Mouse (Mus musculus) urinary bladder, adult 18-20 months (tissue): Measurements from ENCODE around the gene Hhat.

ENCODE experiments used
- DNase-seq, 2 experiments: peaks; one replicate each; pipeline ENCODE4 v3.0.0; 2022; ENCODE audit warnings: low spot score in 2 of 2, mixed read lengths in 2 of 2

The Hhat gene

GRCm38 (mm10) chr1:192651981-192652605 lies 118.9 kb downstream of the Hhat start:
- DNase-seq, result no peak

- DNase-seq, result no peak
Measured at GRCm38 (mm10) chr1:192650586-192650985, 120.4 kb downstream of the Hhat start.

GRCm38 (mm10) chr1:192650023-192650422 lies 121.0 kb downstream of the Hhat start:
- no peak for DNase-seq

- no peak for DNase-seq
Measured at GRCm38 (mm10) chr1:192649233-192649632, 121.8 kb downstream of the Hhat start.

- DNase-seq, result no peak
Measured at GRCm38 (mm10) chr1:192647361-192647760, 123.7 kb downstream of the Hhat start.

DNA sequence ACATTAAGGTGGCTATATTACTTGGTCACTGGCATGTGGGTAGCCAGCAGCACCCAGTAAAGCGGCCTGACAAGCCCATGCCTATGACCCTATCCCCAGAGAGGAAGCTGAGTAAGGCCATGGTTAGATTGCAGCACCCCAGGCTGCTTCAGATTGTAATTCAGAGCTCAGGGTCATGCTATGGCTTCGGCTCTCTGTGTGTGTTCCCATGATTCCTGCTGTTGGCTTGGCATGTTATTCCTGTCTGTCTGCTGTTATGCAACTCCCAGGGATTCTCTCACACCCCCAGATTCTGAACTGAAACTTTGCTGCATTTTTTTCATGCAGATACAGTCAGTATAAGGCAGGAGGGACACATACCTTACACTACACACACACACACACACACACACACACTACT lies 128.9 kb downstream of the Hhat start:
- no peak for DNase-seq

DNA sequence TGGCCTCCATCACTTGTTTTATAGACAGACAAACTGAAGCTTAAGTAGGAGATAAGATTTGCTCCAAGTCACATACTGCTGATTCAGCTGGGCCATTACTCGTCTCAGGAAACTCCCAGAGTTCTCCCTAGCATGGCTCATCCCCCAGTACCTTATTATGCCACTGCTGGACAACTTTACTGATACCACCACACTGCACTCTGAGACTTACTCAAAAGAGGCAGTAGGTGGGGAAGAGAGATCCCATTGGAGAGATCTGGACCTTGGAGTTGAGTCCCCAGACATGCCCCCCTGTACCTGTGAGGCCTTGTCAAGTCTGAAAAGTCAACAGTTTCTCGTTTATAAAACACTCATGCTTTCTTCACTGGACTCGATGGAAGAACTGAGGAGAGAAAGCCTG lies 131.8 kb downstream of the Hhat start:
- no peak for DNase-seq

GRCm38 (mm10) chr1:192621843-192622242 lies 149.2 kb downstream of the Hhat start:
- no peak for DNase-seq

- DNase-seq, result no peak
Measured at GRCm38 (mm10) chr1:192613271-192613670, 157.8 kb downstream of the Hhat start.

GRCm38 (mm10) chr1:192611996-192612739 lies 158.9 kb downstream of the Hhat start:
- DNase-seq, result no peak

GRCm38 (mm10) chr1:192606876-192607275 lies 164.1 kb downstream of the Hhat start:
- DNase-seq, result no peak

GRCm38 (mm10) chr1:192604413-192604812 lies 166.6 kb downstream of the Hhat start:
- DNase-seq, result no peak

DNA sequence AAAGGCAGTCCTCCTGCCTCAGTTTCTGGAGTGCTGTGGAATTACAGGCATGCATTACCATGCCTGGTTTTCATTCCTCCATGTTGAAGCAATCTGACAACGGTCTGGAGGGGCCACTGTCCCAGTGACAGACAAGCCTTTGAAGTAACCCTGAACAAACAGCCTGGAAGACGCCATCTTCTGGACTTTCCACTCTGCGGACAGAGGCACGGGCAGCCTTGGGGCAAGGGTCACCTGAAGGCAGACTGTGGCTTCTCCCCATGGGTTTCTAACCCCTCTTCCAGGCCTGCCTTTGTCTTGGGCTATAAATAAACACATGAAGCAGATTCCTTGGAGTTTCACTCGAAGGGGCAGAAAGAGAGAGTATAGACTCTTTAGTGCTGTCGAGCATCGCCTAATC lies 167.5 kb downstream of the Hhat start:
- DNase-seq, result no peak

GRCm38 (mm10) chr1:192601206-192601605 lies 169.8 kb downstream of the Hhat start:
- DNase-seq, result no peak

DNA sequence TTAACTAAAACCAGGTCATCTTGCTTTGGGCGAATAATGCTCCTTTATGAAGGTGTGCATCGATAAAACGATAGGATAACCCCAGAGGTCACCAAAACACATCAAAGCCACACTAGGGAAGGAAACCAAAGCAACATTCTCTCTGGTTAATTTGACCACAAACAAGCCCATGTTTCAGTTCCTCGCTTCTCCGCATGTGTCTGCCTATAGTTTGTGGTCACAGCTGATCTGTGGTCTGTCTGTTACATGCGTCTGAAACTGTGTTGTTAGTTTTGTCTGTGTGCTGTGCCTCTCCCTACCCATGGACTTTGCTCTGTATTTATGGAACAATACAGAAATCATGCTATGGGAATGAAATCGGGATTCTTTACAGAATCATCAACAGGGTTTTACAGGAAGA lies 171.3 kb downstream of the Hhat start:
- no peak for DNase-seq

- DNase-seq, result peak; percentile 53 to 58
Measured at GRCm38 (mm10) chr1:192598380-192598779, 172.6 kb downstream of the Hhat start.

- no peak for DNase-seq
Measured at GRCm38 (mm10) chr1:192595426-192595825, 175.6 kb downstream of the Hhat start.

DNA sequence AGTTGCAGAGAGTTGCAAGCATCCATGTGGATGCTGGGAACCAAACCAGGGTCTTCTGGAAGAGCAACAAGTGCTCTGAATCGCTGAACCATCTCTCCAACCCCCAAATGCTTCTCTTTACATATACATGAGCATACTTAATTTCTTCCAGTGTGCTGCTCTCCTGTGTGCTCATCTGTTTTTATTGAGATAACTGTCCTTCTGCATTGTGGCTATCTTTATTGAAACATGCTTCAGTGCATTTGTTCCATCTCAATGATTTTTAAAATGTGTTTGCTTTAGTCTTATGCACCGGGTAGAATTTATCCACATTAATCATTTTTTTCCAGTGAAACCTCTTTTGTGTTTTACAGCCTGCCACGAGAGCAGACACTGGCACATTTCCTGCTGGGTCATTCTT lies 177.5 kb downstream of the Hhat start:
- DNase-seq, result no peak

- no peak for DNase-seq
Measured at GRCm38 (mm10) chr1:192587451-192587850, 183.6 kb downstream of the Hhat start.

DNA sequence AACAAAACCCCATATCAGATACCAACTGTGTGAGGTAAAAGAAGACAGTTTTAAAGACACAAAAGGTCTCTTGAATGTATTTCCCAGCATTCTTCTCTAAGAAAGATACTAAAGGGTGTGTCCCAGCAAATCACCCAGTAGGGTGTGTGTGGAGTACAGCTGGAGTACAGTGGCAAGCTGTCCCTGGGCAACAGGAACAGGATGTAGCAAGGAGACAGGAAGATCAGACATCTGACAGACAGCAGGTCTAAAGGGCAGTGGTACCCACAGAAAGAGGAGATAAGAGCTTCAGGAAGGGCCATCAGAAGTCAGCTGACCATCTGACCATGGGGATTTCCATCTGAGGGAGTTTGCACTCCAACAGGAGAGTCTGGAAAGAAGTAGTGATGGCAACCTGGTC lies 185.7 kb downstream of the Hhat start:
- no peak for DNase-seq

GRCm38 (mm10) chr1:192582921-192583320 lies 188.1 kb downstream of the Hhat start:
- DNase-seq, result no peak

GRCm38 (mm10) chr1:192564691-192565090 lies 206.3 kb downstream of the Hhat start:
- no peak for DNase-seq

DNA sequence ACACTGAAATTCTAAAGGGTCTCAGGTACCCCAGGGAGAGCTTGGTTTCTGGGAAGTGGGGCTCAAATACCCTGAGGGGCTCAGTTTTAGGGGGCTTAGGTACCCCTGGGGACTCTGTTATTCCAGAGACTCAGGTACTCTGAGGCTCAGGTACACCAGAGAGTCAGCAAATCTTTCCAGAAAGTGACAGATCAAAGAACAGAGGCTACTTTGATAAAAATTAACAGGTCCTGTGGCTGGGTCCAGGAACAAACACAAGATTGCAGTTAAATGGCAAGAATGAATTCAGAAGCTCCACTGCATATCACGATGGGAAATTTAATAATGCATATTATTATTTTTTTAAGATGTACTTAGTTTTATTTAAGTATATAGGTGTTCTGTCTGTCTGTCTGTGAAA lies 211.7 kb downstream of the Hhat start:
- DNase-seq, result no peak
